Mouse (Mus musculus): ENCODE measurements around the gene Dpyd.

DNA sequence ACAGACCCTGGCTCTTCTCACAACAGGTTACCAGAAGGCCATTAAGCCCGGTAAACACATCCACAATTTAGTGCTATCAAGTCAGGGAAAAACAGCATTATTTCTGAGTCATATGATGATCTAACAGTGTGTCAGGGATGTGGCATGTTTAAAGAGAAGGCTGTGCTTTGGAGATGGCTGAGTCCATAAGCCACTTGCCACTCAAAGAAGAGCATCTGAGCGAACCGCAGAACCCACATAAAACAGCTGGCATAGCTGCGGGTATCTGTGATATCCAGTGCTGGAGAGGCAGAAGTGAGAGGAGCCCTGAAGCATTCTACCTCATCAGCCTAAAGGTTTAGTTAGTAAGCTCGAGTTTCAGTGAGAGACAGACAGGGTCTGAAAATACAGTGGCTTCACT, 581.1 kb downstream of the Dpyd start:
- no peak for TF ChIP-seq POLR2A (IDR thresholded peaks at IDR 0.05; ENCODE audit: extremely low read depth, insufficient read depth, low read length)
- no peak for TF ChIP-seq CTCF (IDR thresholded peaks at IDR 0.05; ENCODE audit: extremely low read depth, insufficient read depth, low read length)
